Mouse (Mus musculus) gastrocnemius, postnatal 14 days (tissue): ENCODE measurements around the gene Opcml. TPM values are rescaled to one million over a fixed set of nuclear protein-coding genes. Genes with fewer than 3 reads are reported as not detected.

Experiments used
- DNase-seq: peaks from one replicate; pipeline ENCODE4 v3.0.0; 2021; ENCODE audit warnings: mixed read lengths
- intact Hi-C: fragments of 180-260 bp; cut with DNase I; formaldehyde crosslinking; loops from one replicate; pipeline ENCODE4 v1.15.1; 2025; ENCODE audit warnings: low total_unique reads
- total RNA-seq, 2 experiments: library from RNA; stranded (reverse); gene quantifications; 2 replicates each; pipeline ENCODE4 v1.2.3; 2021

Opcml gene
- total RNA-seq, 2 experiments from 2014 or later = 2.9 to 3.2 TPM

- intact Hi-C loops = no loop called here
- no peak for DNase-seq
Measured at GRCm38 (mm10) chr9:28281025-28281424, 490.4 kb downstream of the Opcml start.

- no peak for DNase-seq
- intact Hi-C loops = no loop called here
Measured at GRCm38 (mm10) chr9:28281571-28281970, 491.0 kb downstream of the Opcml start.

GRCm38 (mm10) chr9:28285016-28285415, 494.4 kb downstream of the Opcml start:
- intact Hi-C loops = no loop called here
- DNase-seq = no peak

DNA sequence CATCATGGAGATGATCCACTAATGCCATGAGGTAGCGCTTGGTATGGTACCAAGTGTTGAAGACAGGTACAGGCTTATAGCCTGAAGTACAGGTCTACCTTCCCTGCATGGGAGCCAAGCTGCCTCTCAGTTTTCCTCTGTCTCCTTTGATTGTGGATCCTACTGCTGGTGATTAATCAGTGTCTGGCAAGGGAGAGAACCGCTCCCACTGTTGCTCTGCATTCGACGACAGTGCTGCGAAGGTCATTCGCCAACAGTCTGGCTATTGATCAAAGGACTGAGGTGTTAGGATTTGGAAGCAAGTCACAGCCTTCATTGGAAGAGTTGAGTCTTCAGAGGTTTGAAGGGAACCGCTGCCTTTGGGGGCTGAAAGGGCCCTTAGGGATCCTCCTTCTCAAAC, 495.8 kb downstream of the Opcml start:
- intact Hi-C loops = no loop called here
- DNase-seq = no peak

- intact Hi-C loops = no loop called here
Measured at GRCm38 (mm10) chr9:28287485-28287884, 496.9 kb downstream of the Opcml start.

DNA sequence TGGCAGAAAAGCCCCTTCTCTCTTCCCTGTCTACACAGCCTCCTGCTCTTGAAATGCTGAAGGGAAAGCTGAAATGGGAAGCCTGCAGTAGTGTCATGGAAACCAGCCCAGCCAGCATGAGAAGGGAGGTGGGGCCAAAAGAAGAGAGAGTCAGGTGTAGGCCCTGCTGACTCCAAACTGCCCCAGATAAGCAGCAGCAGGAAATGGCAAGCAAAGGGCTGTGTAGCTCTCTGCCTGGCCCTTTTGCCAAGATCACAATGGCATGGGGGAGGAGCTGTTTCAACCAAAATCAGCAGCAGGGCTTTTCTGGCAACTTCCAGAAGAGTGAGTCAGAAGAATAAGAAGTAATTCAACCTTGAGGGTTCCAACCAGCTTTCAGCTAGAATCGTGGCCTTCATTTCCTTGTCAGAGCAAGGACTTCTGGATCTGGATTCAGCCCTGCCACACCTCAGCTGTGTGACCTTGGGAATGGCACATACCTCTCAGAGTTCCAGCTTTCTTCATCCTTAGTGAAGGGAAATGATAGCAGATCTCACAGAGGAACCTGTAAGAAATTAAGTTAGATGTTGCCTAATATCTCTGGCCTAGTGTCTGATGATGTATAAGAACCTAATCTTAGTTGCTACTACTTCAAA, 499.2 kb downstream of the Opcml start:
- intact Hi-C loops = no loop called here
- no peak for DNase-seq

More at GRCm38 (mm10) chr9:28287485-28287884, 496.9 kb downstream of the Opcml start:
- no peak for DNase-seq

DNA sequence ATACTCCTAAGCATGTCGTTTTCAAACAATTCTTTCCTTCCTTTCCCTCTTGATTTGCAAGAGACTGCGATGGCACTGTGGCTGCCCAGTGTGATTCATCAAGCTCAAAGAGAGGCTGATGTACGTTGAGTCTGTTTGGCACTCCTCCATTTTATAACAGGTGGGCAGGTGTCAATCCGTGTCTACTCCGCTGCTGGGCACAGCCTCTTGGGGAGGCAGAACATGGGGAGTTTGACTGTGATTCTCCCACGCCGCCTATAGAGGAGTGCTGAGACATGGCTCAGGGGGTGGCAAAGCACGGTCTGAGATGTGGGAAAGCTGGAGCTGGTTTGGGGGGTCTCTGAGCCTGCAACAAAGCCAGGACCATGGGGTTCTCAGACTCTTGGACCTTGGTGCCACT, 513.1 kb downstream of the Opcml start:
- DNase-seq = no peak
- intact Hi-C loops = no loop called here

- DNase-seq = no peak
- intact Hi-C loops = no loop called here
Measured at GRCm38 (mm10) chr9:28306364-28307121, 516.0 kb downstream of the Opcml start.

DNA sequence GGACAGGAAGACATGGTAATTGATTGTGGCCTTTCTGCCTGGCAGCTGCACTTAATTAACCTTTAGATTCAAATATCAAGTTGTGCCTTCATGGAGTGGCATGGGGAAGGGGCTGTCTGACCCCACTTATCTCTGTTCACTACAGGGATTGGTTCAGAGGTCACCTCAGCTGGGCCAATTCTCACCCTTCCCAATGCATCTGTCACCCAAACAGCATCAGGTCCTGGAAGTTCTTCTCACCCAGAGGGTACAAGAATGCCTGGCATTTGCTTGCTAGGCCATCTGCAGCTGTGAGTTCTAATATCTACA, 516.5 kb downstream of the Opcml start:
- DNase-seq = no peak

DNA sequence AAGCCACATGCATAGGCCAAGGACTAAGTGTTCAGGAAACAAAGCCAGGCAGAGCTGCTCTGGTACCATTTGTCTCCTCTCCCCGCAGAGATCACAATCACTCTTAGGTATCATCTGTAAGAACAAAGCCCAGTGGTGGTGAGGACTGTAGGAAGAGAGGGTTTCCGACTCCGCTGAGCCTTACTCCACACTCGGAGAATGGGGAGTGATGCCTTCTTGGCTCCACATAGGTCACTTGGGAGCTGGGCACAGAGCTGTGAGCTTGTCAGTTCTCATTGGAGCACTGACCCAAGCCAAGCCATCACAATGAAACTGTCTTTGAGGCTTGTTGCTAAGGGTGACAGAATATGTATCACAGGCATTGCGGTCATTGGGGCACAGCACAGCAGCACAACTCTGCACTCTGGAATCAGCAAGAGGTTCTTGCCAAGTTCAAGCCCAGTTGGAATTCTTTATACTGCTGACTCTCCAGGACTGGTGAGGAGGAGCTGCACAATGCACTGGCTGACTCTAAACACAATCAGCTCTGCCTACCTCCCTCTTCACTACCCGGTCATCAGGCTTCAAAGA, 517.0 kb downstream of the Opcml start:
- intact Hi-C loops = no loop called here
- no peak for DNase-seq

More for the DNA sequence above, 516.5 kb downstream of the Opcml start:
- intact Hi-C loops = no loop called here

GRCm38 (mm10) chr9:28317881-28318280, 527.3 kb downstream of the Opcml start:
- no peak for DNase-seq

DNA sequence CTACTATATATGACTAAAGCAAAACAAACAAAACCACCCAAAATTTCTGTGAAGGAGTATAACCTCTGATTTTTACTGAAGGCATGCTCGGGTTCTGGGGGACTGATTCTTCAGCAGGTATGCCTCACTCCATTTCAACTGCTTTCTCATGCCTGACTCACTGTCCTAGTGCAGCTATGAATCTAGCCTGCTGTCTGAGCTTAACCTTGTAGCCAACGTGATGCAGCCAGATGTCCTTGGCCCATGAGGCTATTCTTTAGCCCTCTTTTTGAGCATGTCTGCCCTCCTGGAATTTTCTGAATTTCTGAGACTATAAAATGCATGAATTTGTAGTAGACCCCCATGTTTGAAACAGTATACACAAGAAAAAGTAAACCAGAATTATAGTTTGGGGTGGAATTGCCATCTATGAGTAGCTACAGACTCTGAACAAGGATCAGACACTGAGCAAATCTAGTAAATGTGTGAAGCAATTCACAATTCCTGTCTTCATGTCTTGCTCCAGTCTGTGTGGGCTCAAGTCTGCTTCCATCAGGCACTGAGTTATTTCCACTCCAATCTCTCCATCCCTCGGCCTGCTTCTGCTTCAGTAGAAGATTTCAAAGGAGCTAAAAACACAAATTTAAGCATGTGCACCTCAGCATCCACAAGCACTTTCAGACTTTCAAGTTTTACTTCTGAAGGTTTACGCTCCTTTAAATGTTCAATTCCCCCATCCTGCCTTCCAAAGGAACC, 528.6 kb downstream of the Opcml start:
- DNase-seq = no peak
- intact Hi-C loops = no loop called here

More at GRCm38 (mm10) chr9:28317881-28318280, 527.3 kb downstream of the Opcml start:
- intact Hi-C loops = no loop called here

- no peak for DNase-seq
- intact Hi-C loops = no loop called here
Measured at GRCm38 (mm10) chr9:28319802-28320201, 529.2 kb downstream of the Opcml start.

GRCm38 (mm10) chr9:28327985-28328384, 537.4 kb downstream of the Opcml start:
- intact Hi-C loops = no loop called here
- no peak for DNase-seq

DNA sequence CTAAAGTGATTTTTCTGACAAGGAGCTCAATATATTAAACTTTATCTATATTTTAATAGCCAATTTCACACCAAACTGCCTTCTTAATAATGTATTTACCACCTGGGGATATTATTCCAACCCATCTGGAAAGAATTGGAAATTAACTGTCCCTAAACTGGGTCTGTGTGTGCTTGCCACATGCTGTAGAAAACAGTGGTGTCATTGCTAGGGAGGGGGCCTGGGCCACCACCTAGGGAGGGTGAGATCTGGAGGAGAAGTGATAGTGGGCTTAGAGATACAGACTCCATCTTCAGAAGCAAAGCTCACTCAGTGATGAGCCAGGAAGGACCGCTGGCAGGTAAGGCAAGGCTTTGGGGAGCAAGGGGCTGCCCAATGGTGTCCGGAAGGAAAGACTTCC, 537.9 kb downstream of the Opcml start:
- no peak for DNase-seq
- intact Hi-C loops = no loop called here

- no peak for DNase-seq
- intact Hi-C loops = no loop called here
Measured at GRCm38 (mm10) chr9:28329477-28329876, 538.9 kb downstream of the Opcml start.

GRCm38 (mm10) chr9:28336511-28337208, 546.1 kb downstream of the Opcml start:
- no peak for DNase-seq
- intact Hi-C loops = no loop called here

- intact Hi-C loops = no loop called here
Measured at GRCm38 (mm10) chr9:28337837-28338236, 547.3 kb downstream of the Opcml start.

DNA sequence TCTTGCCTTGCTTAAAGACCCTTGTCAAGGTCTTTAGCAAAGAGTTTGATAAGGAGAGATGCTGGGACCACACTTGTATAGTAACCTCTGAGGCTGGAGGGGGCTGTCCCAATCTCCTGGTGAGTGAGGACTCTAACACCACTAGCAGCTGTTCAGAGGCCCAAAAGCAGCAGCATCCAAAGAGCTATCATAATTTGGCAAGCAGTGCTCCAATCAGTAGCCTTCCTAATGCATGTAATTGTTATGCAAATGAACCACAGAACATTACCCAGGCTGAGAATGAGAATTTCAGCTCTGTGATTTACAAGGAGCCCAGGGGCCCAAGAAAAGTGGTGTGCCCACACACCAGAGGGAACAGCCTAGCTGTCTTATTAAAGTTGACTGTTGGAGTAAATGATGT, 564.4 kb downstream of the Opcml start:
- DNase-seq = no peak
- intact Hi-C loops = no loop called here

More at GRCm38 (mm10) chr9:28337837-28338236, 547.3 kb downstream of the Opcml start:
- DNase-seq = no peak

GRCm38 (mm10) chr9:28357946-28358345, 567.4 kb downstream of the Opcml start:
- intact Hi-C loops = no loop called here
- no peak for DNase-seq
